Mouse (Mus musculus): ENCODE measurements at regions not wholly inside any gene's neighbourhood (a gene's known extent, or its start where the extent isn't known, plus 50 kb on each side); places are given as distances from the start of the nearest gene placed in this dataset.
A peak's percentile ranks its signal among the peaks of the same experiment; 100 is the strongest.
"Not testable (repeated sequence)": the region's sequence is repeated elsewhere in the genome, so short reads cannot be mapped to it uniquely, and the experiment has no call there.

- DNase-seq (ENCODE audit: low spot score in 2 of 2): no peak
Observed at GRCm38 (mm10) chr12:5956141-5956540, 580.7 kb upstream of the Klhl29 start.

- DNase-seq (ENCODE audit: low spot score in 2 of 2): no peak
Observed at GRCm38 (mm10) chr12:5955564-5955963, 580.1 kb upstream of the Klhl29 start.

DNA sequence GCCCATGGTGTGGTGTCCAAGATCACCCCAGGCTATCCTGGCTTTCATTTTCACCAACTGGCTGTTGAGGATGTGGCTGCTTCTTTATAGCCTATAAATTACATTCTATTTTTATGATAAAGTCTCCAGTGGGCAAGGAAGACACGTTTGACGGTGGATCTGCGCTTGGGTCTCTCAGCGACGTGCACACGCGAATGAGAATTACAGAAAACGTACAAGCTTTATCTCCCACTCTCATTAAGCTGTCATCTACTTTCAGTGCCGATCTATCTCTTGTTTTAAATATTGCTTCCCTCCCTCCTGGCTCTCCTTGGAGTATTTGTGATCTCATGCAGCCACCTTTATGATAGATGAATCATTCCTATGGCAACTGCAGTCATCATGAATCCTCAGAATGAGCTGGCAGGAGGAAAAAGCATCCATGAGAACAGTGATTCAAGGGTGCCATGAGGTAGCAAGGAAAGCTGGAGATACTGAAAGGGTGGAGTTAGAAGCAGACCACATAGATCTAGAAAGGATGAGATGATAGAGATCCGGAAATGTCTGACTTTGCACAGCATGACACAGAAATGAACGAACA lies 568.0 kb upstream of the Klhl29 start:
- no peak for DNase-seq (ENCODE audit: low spot score in 2 of 2)

DNA sequence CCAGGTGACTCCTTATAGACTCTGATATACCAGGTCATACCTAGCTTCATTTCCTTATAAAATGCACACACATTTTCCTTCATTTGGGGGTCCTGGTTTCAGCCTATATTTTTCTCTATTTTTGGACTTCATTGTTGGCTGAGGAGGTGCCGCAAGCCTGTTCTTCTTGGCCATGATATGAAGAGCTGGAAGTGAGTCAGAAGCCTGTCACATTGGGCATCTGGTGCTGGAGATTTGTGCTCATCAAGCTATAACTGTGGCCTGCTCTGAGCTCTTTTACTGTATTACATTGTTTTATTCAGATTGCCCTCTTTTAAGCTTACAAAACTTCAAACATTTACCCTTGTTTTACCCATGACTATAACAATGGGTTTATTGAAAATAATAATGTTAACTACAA lies 545.8 kb upstream of the Klhl29 start:
- no peak for DNase-seq (ENCODE audit: low spot score in 2 of 2)

DNA sequence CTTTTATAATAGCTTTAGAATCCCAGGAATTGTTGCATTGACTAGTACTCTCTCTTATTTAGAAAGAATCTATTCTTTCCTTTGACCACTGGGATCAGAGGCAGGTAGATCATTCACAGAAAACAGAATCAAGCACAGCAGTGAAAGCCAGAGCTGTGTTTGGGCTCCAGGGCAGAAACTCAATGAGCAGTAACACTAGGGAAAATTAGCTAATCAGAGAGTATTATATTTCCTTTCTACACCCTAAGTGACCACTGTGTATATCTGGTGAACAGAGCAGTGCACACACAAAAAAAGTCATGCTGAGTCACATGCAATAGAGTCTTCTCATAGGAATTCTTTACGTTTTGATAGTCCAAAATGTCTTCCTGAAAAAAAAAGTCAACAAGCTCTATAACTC lies 542.5 kb upstream of the Klhl29 start:
- DNase-seq (ENCODE audit: low spot score in 2 of 2): no peak

DNA sequence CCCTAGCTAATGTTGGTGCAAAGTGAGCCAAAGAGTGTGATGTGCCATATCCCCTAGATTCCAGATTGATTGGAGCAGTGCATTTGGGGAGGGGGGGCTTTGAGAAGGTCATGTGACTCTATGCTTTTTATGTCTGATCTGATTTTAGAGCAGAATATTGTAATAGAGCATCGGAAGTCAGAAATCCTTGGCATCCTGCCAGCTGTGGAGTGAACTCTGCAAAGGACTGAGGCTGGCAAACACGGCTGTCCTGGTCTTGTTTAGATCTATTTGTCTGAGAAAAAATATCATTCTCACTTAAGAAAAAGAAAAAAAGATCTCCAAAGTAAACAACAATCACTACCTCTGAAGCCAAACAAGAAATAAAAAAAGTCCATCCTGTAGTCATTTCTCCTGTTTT lies 530.8 kb upstream of the Klhl29 start:
- peak in 1 of 2 experiments; percentile 36 for DNase-seq (ENCODE audit: low spot score in 2 of 2)

- DNase-seq (ENCODE audit: low spot score in 2 of 2): not testable (repeated sequence)
Observed at GRCm38 (mm10) chr12:5891786-5892185, 516.3 kb upstream of the Klhl29 start.

GRCm38 (mm10) chr12:5866701-5867100 lies 491.2 kb upstream of the Klhl29 start:
- no peak for DNase-seq (ENCODE audit: low spot score in 2 of 2)

DNA sequence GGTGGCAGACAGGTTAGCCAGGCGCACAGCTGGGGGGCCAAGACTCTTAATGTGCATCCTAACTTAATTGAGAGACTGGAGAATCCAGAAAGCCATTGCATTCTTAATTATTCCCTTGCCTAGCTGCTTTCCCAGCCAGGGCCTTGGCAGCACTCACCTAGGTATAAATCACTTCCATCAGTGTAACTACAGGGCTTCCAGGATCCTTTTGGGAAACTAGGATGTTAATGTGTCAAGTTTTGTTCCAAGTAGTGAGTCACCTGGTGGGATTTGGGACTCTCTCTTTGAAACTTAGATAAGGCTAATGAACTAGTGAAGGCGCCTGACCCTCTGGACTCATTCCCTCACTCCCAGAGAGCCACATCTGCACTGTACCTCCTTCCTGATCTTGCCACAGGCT lies 484.3 kb upstream of the Klhl29 start:
- DNase-seq (ENCODE audit: low spot score in 2 of 2): no peak

DNA sequence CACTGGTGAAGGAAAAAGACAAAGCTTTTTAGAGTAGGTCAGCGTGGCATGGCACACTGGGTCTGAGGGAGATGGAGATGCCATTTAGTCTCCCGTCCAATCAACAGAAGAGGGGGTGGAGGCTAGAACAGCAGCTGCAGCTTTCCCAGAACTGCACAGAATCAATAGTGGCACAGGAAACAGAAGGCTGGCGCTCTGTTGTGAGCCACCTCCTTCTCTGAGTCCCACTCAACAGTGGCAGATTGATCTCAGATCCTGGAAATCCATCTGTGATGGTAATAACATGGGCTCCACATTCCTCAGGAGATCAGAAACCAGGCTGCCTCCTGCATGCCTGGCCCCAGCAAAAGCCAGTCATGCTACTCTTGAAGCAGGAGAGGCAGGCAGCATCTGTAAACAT lies 480.9 kb upstream of the Klhl29 start:
- peak; percentile 33 to 41 for DNase-seq (ENCODE audit: low spot score in 2 of 2)

DNA sequence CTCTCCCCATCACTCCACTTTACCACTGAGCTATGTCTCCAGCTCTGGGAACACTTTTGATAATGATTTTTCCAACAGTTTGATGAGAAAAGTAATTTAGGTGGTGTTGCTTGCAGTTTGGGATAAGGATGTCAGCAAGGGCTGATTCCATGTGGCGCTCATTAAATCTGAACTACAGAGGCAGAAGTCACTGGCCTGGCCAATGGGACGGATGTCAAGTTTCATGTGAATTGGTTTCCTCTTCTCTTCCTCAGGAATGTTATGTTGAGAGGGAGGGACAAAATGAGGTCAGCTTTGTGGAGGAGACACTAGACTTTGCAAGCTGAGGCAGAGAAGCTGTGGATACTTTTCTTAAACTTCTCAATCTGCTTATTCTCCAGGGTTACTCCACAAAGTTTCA lies 434.9 kb upstream of the Klhl29 start:
- DNase-seq (ENCODE audit: low spot score in 2 of 2): no peak

DNA sequence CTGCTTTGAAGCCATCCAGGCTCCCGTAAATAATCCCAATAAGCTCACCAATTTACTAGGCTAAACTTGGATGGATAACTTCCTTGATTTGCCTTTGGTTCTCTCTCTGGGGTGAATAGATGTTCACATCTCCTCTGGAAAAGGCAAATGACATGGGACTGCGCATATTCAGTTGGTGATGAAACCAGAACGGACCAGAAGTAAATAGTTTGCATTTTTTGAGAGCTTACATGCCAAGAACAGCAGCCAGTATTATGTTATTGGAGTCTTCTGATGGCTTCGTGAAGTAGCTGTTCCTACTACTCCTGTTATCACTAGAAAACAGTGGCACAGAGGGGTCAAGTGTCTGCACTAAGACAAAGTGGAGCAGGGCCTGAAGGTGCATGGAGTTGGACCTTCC lies 434.5 kb upstream of the Klhl29 start:
- no peak for DNase-seq (ENCODE audit: low spot score in 2 of 2)

GRCm38 (mm10) chr12:5807996-5808886 lies 432.8 kb upstream of the Klhl29 start:
- no peak for DNase-seq (ENCODE audit: low spot score in 2 of 2)

DNA sequence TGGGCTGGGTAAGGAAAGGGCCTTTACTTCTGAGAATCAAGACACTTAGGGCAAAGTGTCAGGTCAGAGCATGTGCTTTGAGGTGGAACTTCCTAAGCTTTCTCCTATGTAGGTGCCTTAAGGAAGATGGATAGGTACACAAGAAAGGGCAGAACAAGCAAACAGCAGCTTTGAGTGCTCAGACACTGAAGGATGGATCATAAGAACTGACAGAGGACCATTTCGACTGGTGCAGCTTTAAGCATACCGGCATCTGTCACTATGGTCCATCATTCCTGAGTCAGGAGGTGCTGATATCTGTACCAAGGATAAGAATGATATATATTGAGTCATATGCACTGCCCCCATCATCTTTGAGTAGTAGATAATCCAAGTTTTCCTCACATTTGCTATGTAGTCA lies 430.2 kb upstream of the Klhl29 start:
- no peak for DNase-seq (ENCODE audit: low spot score in 2 of 2)

DNA sequence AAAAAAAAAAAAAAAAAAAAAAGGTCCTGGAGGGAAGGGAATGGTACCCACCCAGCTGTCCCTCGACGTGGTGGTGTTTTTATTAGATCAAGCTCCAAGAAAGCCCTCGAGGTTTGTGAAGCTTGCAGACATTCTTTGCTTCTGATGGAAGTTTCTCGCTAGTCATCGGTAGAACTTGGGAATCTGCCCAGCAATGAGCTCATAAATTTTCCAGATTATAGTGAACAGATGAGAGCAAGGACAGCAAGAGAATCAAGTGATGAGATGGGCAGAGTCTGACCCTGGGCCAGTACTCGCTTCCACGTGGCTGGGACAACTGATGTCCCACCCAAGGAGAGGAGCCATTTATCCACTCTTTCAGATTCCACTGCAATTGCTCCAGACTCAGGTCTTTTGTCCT lies 417.6 kb upstream of the Klhl29 start:
- DNase-seq (ENCODE audit: low spot score in 2 of 2): no peak

DNA sequence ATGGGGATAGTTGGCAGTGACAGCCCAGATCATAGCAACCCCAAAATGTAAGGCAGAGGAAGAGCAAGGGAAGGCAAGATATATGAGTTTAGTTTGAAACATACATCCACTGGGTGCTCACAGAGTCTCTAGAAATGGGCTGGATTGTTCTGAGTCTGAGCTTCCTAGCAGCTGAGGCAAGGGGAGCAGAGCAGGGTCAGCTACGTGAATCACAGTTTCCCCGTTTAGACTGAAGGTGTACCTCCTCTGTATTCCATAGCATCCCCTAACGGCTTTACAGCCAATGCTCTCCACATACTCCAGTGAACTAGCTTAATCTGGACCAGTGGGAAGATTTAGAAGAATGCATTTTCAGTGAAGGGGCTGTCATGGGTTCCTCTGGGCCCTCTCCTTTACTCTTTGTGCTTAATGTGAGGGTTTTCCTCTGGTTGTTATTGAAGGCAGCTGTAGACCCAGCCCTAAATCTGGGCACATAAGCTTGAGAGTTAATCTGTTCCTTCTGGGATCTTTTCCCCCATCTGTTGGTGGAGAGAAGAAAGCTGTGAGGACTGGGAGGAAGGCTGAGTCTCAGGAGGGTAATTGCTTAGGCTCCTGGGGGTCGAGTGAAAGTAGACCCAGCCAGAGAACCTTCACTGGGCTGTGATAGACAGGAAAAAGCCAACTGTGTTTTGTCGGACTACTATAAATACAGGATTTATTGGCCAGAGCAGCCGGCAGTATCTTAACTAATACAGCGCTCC lies 411.8 kb upstream of the Klhl29 start:
- no peak for DNase-seq (ENCODE audit: low spot score in 2 of 2)

DNA sequence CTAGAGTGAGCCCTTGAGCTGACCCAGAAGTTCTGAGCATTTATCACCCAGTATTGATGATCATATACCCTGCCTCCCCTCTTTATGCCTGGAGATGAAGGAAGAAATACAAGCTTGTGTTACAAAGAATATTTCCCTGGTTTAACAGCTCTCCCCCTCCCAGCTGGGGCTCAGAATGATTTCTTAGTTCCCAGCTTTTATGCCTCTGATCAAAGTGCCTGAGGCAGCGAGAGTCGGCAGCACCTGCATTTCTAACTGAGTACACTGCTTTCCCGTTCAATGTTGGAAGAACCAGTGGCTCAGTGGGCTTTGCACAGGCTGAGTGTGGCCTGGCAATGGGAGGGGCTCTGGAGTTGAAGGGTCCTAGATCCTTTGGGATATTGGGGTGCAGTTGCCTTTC lies 405.8 kb upstream of the Klhl29 start:
- no peak for DNase-seq (ENCODE audit: low spot score in 2 of 2)

DNA sequence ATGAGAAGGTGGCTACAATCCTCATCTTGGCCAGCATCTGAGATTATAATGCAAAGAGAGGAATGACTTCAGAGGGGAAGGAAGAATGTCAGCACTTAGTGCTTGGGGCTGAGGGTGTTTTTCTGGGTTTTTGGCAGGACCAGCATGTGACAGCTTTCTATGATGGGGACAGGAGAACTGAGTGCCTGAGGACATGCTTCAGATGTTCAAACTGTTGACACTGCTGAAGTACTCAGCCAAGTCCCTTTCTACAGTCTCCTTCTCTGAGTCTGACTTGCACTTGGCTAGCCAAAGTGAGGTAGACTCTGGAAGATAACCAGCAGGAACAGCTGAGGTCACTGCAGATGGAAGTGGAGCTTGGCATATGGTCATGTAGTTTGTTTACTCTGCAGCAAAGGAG lies 402.1 kb upstream of the Klhl29 start:
- DNase-seq (ENCODE audit: low spot score in 2 of 2): no peak

GRCm38 (mm10) chr12:5771399-5771978 lies 396.0 kb upstream of the Klhl29 start:
- no peak for DNase-seq (ENCODE audit: low spot score in 2 of 2)

GRCm38 (mm10) chr12:5770531-5770930 lies 395.0 kb upstream of the Klhl29 start:
- DNase-seq (ENCODE audit: low spot score in 2 of 2): no peak

DNA sequence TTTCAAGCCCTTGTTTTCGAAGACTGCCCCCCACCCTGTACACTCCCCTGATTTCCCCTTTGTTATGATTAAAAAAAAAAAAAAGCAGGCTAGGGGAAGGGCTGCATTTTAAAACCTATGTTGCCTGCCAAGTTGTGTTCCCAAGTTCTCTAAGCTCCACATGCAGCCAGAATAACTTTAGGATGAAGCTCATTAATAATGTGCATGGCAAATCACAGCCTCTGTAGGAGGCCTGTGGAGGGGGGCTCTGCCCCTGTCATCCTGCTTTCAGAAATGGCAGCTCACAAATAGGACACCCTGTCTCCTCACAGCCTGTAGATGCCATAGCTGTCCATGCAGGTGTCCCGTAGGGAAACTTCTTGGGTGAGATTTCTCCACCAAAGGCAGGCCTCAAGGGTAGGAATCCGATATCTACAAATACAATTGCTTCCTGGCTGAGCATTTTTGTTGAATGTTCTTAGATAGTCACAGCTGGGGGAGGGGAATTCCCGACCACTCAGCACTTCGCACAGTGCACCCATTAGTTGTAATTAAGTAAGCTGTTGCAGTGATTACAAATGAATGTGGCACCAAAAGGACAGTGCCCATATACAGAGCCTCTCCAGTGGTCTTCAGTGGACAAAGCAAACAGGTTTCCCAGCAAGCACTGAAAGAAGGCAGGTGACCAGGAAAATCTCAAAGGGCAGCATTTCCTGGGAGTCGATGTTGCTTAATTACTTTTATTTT lies 389.1 kb upstream of the Klhl29 start:
- no peak for DNase-seq (ENCODE audit: low spot score in 2 of 2)

- DNase-seq (ENCODE audit: low spot score in 2 of 2): no peak
Observed at GRCm38 (mm10) chr12:5764026-5764425, 388.5 kb upstream of the Klhl29 start.
